Mouse (Mus musculus) hematopoietic multipotent progenitor cell, adult 10-12 weeks (in vitro differentiated cells): Measurements from ENCODE around the gene Pi4k2b. TPM values are rescaled to one million over a fixed set of nuclear protein-coding genes. Genes with fewer than 3 reads are reported as not detected.

Source experiments
- polyA plus RNA-seq: library from polyadenylated mRNA; stranded (reverse); fragments of >175 nt; gene quantifications from 2 replicates; pipeline ENCODE4 v1.2.3, GENCODE M21; 2012; ENCODE audit warnings: low replicate concordance

Gene Pi4k2b
- polyA plus RNA-seq = 4.8 and 11.1 TPM in 2 replicates

GRCm38 (mm10) chr5:52741391-52742111 lies at the start of gene Pi4k2b:
Pi4k2b (plus strand) TSS chr5:52741574.

GRCm38 (mm10) chr5:52775237-52775636 lies 33.9 kb downstream of the Pi4k2b start, which contains the start of gene Zcchc4:
Zcchc4 (plus strand) TSS chr5:52775409.

Other genes with a start within 250 kb of the Pi4k2b start
- gene Lgi2, start 175.1 kb upstream of the Pi4k2b start, polyA plus RNA-seq = not detected in 2 replicates
- 0.37 and 0.90 TPM in 2 replicates for gene Sepsecs, start 71.9 kb upstream of the Pi4k2b start, polyA plus RNA-seq
- gene Zcchc4, start 33.8 kb downstream of the Pi4k2b start, polyA plus RNA-seq = 4.2 and 4.4 TPM in 2 replicates
- gene Anapc4, start 92.4 kb downstream of the Pi4k2b start, polyA plus RNA-seq = 4.4 and 6.5 TPM in 2 replicates